Comparison of ENCODE assay signal across 9 mouse cellular contexts in the genomic region with DNA sequence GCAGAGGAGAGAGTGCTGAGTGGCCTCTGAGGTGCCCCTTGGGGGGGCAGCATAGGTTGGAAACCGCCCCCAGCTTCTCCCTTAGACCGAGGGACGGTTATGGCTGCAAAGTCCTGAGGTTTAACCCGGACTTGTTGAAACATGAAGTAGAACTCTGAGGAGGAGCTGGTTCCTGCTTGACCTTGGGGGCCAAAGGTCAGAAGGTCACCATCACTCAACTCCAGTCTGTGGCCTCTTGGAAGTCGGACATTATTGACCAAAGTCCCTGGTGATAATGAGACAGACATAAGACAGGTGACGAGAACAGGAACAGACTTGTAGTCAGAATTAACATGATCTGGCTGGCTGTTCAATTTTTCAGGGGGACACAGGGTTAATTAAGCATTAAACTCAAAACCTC. TPM values are rescaled to one million over a fixed set of nuclear protein-coding genes. Genes with fewer than 3 reads are reported as not detected.
DNase-seq lines count a peak whose midpoint lies in the region; ATAC-seq lines count a peak whose summit lies in the region.
"Had no signal": no experiment of that assay in that cellular context is flagged by ENCODE, and none has a peak within 500 bp of the region (broad histone marks: within the 10 kb centered on the region; RNA-seq: fewer than 3 reads in every experiment).

No protein-coding gene starts in this region.

- no peaks in the 10 kb centered on the region for H3K9me3 ChIP-seq in liver, embryonic 11.5 days (ENCODE audit: control insufficient read depth, low read length)
- no peaks in the 10 kb centered on the region for H3K9me3 ChIP-seq in embryonic facial prominence, embryonic 14.5 days (ENCODE audit: control insufficient read depth, low read length)
- H3K9me3 ChIP-seq in limb, embryonic 10.5 days (replicated peaks), result no peaks in the 10 kb centered on the region
- no peaks in the 10 kb centered on the region for H3K9me3 ChIP-seq in stomach, embryonic 14.5 days (ENCODE audit: control insufficient read depth, low read depth, low read length)

- H3K27me3 ChIP-seq in liver, embryonic 11.5 days (replicated peaks; ENCODE audit: control insufficient read depth, insufficient read depth, low read length), result peaks cover under 1% of the 10 kb centered on the region; the same call in 1 of the 2 replicates
- H3K27me3 ChIP-seq in embryonic facial prominence, embryonic 14.5 days (replicated peaks; ENCODE audit: control insufficient read depth, insufficient read depth, low read length), result no peaks in the 10 kb centered on the region
- H3K27me3 ChIP-seq in limb, embryonic 10.5 days (ENCODE audit: low read depth, poor library complexity, severe bottlenecking), result no peaks in the 10 kb centered on the region
- no peaks in the 10 kb centered on the region for H3K27me3 ChIP-seq in stomach, embryonic 14.5 days (ENCODE audit: control insufficient read depth, insufficient read depth, low read length)

- H3K4me1 ChIP-seq in liver, embryonic 11.5 days (replicated peaks; ENCODE audit: control insufficient read depth, insufficient read depth, low read length), result peaks cover 10% of the 10 kb centered on the region
- peaks cover 12% of the 10 kb centered on the region; the same call in 1 of the 2 replicates for H3K4me1 ChIP-seq in embryonic facial prominence, embryonic 14.5 days (ENCODE audit: control insufficient read depth, insufficient read depth, low read length)
- H3K4me1 ChIP-seq in limb, embryonic 10.5 days, result peaks cover 34% of the 10 kb centered on the region
- H3K4me1 ChIP-seq in stomach, embryonic 14.5 days (ENCODE audit: control insufficient read depth, insufficient read depth, low read length), result peaks cover 30% of the 10 kb centered on the region

- 53% methylated on average over 6 of the region's 6 CpGs for WGBS in liver, embryonic 11.5 days
- 46% methylated on average over 6 of the region's 6 CpGs for WGBS in embryonic facial prominence, embryonic 14.5 days
- 23% methylated on average over 6 of the region's 6 CpGs for WGBS in limb, embryonic 10.5 days
- WGBS in stomach, embryonic 14.5 days, result 41% methylated on average over 6 of the region's 6 CpGs

- no peak overlapping the region for H3K9ac ChIP-seq in liver, embryonic 11.5 days (ENCODE audit: low read depth, low read length)
- peak overlapping the region; percentile 63 for H3K9ac ChIP-seq in embryonic facial prominence, embryonic 14.5 days (ENCODE audit: low read depth, low read length)
- H3K9ac ChIP-seq in stomach, embryonic 14.5 days (replicated peaks; ENCODE audit: low read depth, low read length), result peak overlapping the region; percentile 50; the same call in 1 of the 2 replicates

- H3K4me2 ChIP-seq in liver, embryonic 11.5 days, result peak overlapping the region; percentile 93
- peak overlapping the region; percentile 83 for H3K4me2 ChIP-seq in embryonic facial prominence, embryonic 14.5 days (ENCODE audit: low read depth, low read length)
- peak overlapping the region; percentile 70 for H3K4me2 ChIP-seq in stomach, embryonic 14.5 days (replicated peaks; ENCODE audit: low read depth, low read length)

- 0 out of 2 replicates have a peak overlapping the region, but pooled peaks have one; percentile 71 for H3K4me3 ChIP-seq in liver, embryonic 11.5 days (ENCODE audit: low read depth, low read length)
- peak overlapping the region; percentile 65 for H3K4me3 ChIP-seq in embryonic facial prominence, embryonic 14.5 days (ENCODE audit: low read depth, low read length)
- H3K4me3 ChIP-seq in limb, embryonic 10.5 days, result peak overlapping the region; percentile 72
- H3K4me3 ChIP-seq in stomach, embryonic 14.5 days (ENCODE audit: low read depth, low read length), result peak overlapping the region; percentile 45; the same call in 1 of the 2 replicates

- no peak for ATAC-seq in liver, embryonic 11.5 days (replicated peaks; ENCODE audit: low FRiP score)
- no peak for ATAC-seq in embryonic facial prominence, embryonic 14.5 days (ENCODE audit: low read depth)
- ATAC-seq in stomach, embryonic 14.5 days (ENCODE audit: insufficient number of reproducible peaks, insufficient read depth, low FRiP score, low read depth), result no peak

- DNase-seq in liver, embryonic 11.5 days (ENCODE audit: low spot score), result no peak
- DNase-seq in liver, result no peak
- DNase-seq in embryonic facial prominence, embryonic 14.5 days (ENCODE audit: low spot score), result no peak
- no peak for DNase-seq in limb, embryonic 10.5 days (ENCODE audit: low spot score)
- no peak for DNase-seq in thymus, postnatal 4 days
- no peak for DNase-seq in right cerebral cortex, adult 2 months (ENCODE audit: low spot score in 2 of 2)
- DNase-seq: cerebellum, adult 9-10 months; lung, adult 18-20 months had no signal

- H3K27ac ChIP-seq in liver, embryonic 11.5 days (ENCODE audit: low read depth, low read length), result no peak overlapping the region
- H3K27ac ChIP-seq in embryonic facial prominence, embryonic 14.5 days (replicated peaks; ENCODE audit: low read depth, low read length), result no peak overlapping the region
- peak overlapping the region; percentile 64 for H3K27ac ChIP-seq in limb, embryonic 10.5 days
- H3K27ac ChIP-seq in stomach, embryonic 14.5 days (ENCODE audit: low read length), result no peak overlapping the region

- no peaks in the 10 kb centered on the region for H3K36me3 ChIP-seq in liver, embryonic 11.5 days (ENCODE audit: control insufficient read depth, insufficient read depth, low read length)
- peaks cover 8% of the 10 kb centered on the region; the same call in 1 of the 2 replicates for H3K36me3 ChIP-seq in embryonic facial prominence, embryonic 14.5 days (ENCODE audit: control insufficient read depth, insufficient read depth, low read length)
- H3K36me3 ChIP-seq in limb, embryonic 10.5 days, result peaks cover 16% of the 10 kb centered on the region
- H3K36me3 ChIP-seq in stomach, embryonic 14.5 days (ENCODE audit: control insufficient read depth, insufficient read depth, low read length), result no peaks in the 10 kb centered on the region

RNA-seq across cellular contexts. Expression of gene Tcf19, which starts 1.9 kb away (rescaled TPM):
- polyA plus RNA-seq in liver, embryonic 11.5 days (2014; fragmentation: Nextera tagmentation; extraction: Ambion mirVana), result 37.3 and 41.2 TPM in 2 replicates
- polyA plus RNA-seq in embryonic facial prominence, embryonic 14.5 days (2014; fragmentation: Nextera tagmentation; extraction: Ambion mirVana), result 82.9 and 83.2 TPM in 2 replicates
- 38.8 and 52.0 TPM in 2 replicates for polyA plus RNA-seq in limb, embryonic 10.5 days (2016; fragmentation: Nextera tagmentation; extraction: Ambion mirVana)
- 87.4 and 90.1 TPM in 2 replicates for polyA plus RNA-seq in stomach, embryonic 14.5 days (2014; fragmentation: Nextera tagmentation; extraction: Ambion mirVana)

RNA-seq across cellular contexts. Expression of gene Cchcr1, which starts 2.1 kb away (rescaled TPM):
- 13.4 and 14.2 TPM in 2 replicates for polyA plus RNA-seq in liver, embryonic 11.5 days (2014; fragmentation: Nextera tagmentation; extraction: Ambion mirVana)
- 10.5 and 12.2 TPM in 2 replicates for polyA plus RNA-seq in embryonic facial prominence, embryonic 14.5 days (2014; fragmentation: Nextera tagmentation; extraction: Ambion mirVana)
- polyA plus RNA-seq in limb, embryonic 10.5 days (2016; fragmentation: Nextera tagmentation; extraction: Ambion mirVana), result 24.9 and 25.5 TPM in 2 replicates
- polyA plus RNA-seq in stomach, embryonic 14.5 days (2014; fragmentation: Nextera tagmentation; extraction: Ambion mirVana), result 16.7 and 19.0 TPM in 2 replicates

RNA-seq across cellular contexts. Expression of gene Pou5f1, which starts 8.9 kb away (rescaled TPM):
- not detected in 2 replicates for polyA plus RNA-seq in liver, embryonic 11.5 days (2014; fragmentation: Nextera tagmentation; extraction: Ambion mirVana)
- not detected in 2 replicates for polyA plus RNA-seq in embryonic facial prominence, embryonic 14.5 days (2014; fragmentation: Nextera tagmentation; extraction: Ambion mirVana)
- not detected in 2 replicates for polyA plus RNA-seq in limb, embryonic 10.5 days (2016; fragmentation: Nextera tagmentation; extraction: Ambion mirVana)
- 0.17 TPM in 1 of 2 replicates, not detected in the other for polyA plus RNA-seq in stomach, embryonic 14.5 days (2014; fragmentation: Nextera tagmentation; extraction: Ambion mirVana)

RNA-seq across cellular contexts. Expression of gene Psors1c2, which starts 18.2 kb away (rescaled TPM):
- 0.69 TPM in 1 of 2 replicates, not detected in the other for polyA plus RNA-seq in liver, embryonic 11.5 days (2014; fragmentation: Nextera tagmentation; extraction: Ambion mirVana)
- 0.59 and 1.9 TPM in 2 replicates for polyA plus RNA-seq in embryonic facial prominence, embryonic 14.5 days (2014; fragmentation: Nextera tagmentation; extraction: Ambion mirVana)
- 1.4 TPM in 2 replicates for polyA plus RNA-seq in limb, embryonic 10.5 days (2016; fragmentation: Nextera tagmentation; extraction: Ambion mirVana)
- polyA plus RNA-seq in stomach, embryonic 14.5 days (2014; fragmentation: Nextera tagmentation; extraction: Ambion mirVana), result 0.81 and 1.1 TPM in 2 replicates

RNA-seq across cellular contexts. Expression of gene Cdsn, which starts 37.2 kb away (rescaled TPM):
- polyA plus RNA-seq in liver, embryonic 11.5 days (2014; fragmentation: Nextera tagmentation; extraction: Ambion mirVana), result 0.17 TPM in 1 of 2 replicates, not detected in the other
- 0.97 and 1.3 TPM in 2 replicates for polyA plus RNA-seq in embryonic facial prominence, embryonic 14.5 days (2014; fragmentation: Nextera tagmentation; extraction: Ambion mirVana)
- polyA plus RNA-seq in limb, embryonic 10.5 days (2016; fragmentation: Nextera tagmentation; extraction: Ambion mirVana), result not detected in 2 replicates
- 0.17 TPM in 1 of 2 replicates, not detected in the other for polyA plus RNA-seq in stomach, embryonic 14.5 days (2014; fragmentation: Nextera tagmentation; extraction: Ambion mirVana)
